Mouse (Mus musculus) thymus, adult 2 months (tissue): Measurements from ENCODE around the gene Olfr686.

ENCODE experiments used
- CTCF ChIP-seq: fragments of 200-500 bp; IDR thresholded peaks from 2 replicates; pipeline ENCODE4 v1.5.1; 2012; ENCODE audit warnings: mild to moderate bottlenecking, control low read depth, low read length, moderate library complexity, borderline replicate concordance; ENCODE audit not compliant: control insufficient read depth, poor library complexity, insufficient read depth; ENCODE audit errors: extremely low read depth
- POLR2A ChIP-seq: fragments of 200-500 bp; IDR thresholded peaks from 2 replicates; pipeline ENCODE4 v1.6.1; 2012; ENCODE audit warnings: mild to moderate bottlenecking, low read length, control low read depth, moderate library complexity; ENCODE audit not compliant: control insufficient read depth, poor library complexity, insufficient read depth; ENCODE audit errors: extremely low read depth

GRCm38 (mm10) chr7:105185912-105186311 lies 21.4 kb downstream of the Olfr686 start, which contains the start of gene Olfr685:
- TF ChIP-seq CTCF, result no peak
- no peak for TF ChIP-seq POLR2A
